Mouse (Mus musculus) kidney, postnatal 36 days (tissue): ENCODE measurements around the gene Mn1.
A peak's percentile ranks its signal among the peaks of the same experiment; 100 is the strongest.

ENCODE experiments used
- DNase-seq, 2 experiments: peaks; one replicate each; pipeline ENCODE4 v3.0.0; 2021 to 2022; ENCODE audit warnings: mixed read lengths in 2 of 2

Mn1 gene

DNA sequence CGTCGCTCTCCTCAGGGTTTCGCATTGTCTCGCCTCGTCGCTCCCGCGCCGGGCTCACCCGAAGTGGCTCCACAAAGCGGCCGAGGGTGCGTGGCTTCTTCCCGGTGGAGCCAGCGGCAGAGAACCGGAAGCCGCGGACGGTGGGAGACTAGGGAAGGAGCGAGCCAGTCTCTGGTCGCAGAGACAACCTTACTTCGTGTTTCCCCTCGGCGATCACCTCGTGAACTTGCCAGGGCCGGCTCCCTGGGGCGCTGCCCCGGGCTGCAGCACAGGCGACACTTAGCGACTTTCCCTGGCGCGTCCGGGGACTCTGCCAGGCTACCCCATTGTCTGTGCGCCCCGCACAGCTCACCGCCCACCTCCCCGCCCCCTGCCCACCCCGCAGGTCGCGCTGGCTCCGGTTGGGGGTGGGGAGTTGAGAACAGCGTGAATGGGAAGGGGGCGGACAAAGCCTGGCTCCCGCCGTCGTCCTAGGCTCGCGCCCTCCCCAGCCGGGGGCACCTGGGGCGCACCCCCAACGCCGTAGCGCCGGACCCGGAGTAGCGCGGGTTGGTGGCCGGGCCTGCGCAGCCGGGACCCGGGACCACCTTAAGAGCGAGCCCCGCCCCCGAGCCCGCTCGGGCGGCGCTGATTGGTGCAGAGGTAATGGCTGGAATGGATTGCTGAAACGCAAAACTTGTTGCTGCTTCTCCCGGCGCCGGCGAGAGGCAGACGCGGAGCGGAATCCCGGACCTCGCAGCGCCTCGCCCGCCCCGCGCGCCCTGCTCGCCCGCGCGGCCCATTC is at the start of gene Mn1:
Gene Mn1, plus strand, starts transcription at position 772 of the 784 bp plus-strand sequence.
- peak; percentile 88 to 90 for DNase-seq

DNA sequence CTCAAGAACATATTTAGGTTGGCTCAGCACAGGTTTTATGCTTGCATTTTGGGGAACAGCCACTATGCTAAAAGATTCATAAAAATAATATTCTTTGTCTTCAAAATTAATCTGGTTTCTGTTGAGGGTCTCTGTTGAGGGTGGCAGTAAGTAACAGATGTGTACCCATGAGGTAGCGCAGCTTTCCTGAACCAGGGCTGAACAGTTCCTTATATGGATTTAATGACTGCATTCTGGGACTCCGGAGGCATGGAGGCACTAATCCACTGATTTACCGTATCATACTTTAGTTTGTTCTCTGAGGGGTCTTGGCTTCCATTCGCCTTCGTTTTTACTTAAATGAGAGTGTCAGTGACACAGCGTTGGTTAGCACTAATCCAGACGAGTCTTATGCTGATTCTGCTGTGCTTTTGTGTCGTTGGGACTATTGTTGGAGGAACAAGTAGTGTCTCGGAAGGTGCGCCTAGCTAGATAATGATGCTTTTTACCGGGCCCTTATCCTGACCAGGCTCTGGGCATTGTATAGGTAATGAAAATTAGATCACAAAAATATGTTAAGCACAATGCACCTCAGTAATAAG is 49.1 kb upstream of the Mn1 start:
- no peak for DNase-seq

DNA sequence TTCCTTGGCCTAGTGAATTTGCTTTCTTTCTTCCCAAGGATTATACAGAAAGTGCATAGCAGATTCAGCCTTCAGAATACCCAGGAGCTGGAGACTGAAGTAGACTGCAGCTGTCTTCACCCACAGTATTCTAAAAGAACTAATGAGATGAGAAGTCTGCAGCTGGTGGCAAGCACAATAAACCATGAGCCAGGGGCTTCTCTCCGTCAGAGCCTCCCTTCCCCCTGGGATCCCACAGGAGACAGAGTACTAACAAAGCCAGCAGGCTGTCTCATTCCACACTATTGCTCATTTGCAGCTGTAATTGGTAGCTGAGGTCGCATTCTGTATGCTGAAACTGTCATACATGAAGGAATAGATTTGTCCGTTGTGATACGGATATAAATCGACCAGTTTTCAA is 48.6 kb upstream of the Mn1 start:
- no peak for DNase-seq

DNA sequence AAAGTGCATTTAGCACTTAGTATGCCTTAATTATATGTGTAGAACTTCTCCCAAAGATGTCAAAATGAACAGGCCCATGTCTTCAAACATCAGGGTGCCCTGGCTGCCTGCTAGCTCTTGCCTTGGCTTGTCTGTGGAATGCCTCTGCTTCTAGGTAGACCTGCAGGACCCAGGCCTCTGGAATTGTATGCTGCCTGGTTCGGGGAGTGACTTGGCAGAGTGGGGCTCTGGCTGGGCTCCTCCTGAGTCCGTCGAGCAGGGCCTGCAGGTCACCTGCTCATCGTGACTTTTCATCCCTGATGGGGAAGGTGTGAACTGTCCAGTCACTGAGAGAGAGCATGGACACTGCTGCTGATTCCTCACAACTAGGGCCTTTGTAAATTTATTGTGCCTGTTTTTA is 41.5 kb upstream of the Mn1 start:
- peak; percentile 61 to 65 for DNase-seq

- DNase-seq = no peak
Measured at GRCm38 (mm10) chr5:111376276-111377020, 40.7 kb upstream of the Mn1 start.

DNA sequence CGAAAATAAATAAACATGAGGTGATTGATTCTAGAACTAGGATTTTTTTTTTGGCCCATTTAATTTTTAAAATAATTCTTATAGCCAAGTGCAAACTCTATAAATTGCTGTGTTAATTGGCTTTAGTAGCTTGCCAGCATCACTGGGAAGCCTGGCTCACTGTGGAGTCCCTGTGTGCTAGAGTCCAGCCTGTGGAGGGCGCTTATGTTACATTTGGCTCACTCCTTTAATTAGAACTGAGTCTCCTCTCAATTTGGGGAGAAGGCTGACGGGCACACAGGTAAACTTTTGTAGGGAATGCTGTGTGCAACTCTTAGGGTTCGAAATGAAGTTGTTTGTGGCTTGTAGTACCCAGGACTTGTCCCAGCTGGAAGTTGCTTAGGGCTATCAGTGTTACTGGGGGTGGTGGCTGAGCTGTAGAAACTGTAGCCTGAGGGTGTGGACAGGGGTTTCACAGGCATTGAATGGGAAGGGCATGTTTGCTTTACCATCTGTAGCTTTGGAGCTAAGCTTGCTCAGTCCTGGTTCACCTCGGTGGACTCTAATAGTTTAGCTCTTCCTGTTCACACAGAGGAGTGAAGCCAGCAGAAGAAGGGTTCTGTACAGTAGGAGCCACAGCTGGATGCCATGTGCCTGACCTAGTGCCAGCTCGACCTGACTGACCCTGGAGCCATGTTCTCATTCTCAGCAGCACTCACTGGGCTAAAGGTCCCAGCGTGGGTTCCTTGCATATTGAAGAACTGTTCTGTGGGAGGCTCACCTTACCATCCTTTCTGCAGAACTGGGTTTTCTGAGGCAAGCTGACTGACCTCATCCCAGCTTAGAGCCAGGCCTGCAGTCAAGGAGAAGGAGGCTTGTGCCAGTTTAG is 38.8 kb upstream of the Mn1 start:
- DNase-seq = peak; percentile 53 to 56

DNA sequence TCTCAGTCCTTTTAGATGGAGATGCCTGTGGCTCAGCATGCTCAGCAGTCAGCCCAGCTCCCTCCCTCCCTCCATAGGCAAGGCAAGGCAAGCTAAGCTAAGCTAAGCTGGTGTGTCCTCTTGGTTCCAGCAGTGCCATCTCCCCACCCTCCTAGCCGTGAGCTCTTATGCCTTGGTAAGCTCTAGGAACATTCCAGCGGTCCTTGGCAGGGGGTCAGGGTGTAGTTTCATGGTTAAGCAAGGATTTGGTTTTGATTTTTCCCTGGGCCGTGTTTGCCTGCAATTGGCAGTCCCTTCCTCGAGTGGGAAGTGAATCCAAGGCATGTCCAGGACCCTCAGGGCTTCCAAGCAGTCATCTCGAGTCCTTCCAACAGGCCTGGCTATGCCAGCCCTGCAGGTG is 33.8 kb upstream of the Mn1 start:
- DNase-seq = no peak

DNA sequence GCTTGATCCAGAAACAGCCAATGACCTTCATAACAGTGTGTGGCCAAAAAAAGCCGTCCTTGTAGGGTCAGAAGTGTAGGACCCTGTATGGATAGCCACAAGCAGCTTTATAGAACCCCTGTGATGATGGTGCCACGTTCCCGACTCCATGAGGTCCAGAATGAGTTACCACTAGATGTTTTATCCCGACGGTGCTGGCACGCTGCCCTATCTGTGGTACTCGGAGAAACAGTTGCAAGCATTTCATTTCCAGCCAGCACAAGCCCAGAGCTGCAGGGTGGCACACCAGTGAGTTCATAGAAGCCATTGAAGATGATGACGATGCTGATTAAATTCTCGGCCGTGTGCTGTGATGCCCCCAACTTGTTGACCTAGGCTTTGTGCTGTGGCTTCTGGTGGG is 26.3 kb upstream of the Mn1 start:
- DNase-seq = no peak

- DNase-seq = no peak
Measured at GRCm38 (mm10) chr5:111391485-111391884, 25.7 kb upstream of the Mn1 start.

- peak; percentile 74 to 87 for DNase-seq
Measured at GRCm38 (mm10) chr5:111393346-111394197, 23.6 kb upstream of the Mn1 start.

GRCm38 (mm10) chr5:111394198-111395053 is 22.7 kb upstream of the Mn1 start:
- no peak for DNase-seq

DNA sequence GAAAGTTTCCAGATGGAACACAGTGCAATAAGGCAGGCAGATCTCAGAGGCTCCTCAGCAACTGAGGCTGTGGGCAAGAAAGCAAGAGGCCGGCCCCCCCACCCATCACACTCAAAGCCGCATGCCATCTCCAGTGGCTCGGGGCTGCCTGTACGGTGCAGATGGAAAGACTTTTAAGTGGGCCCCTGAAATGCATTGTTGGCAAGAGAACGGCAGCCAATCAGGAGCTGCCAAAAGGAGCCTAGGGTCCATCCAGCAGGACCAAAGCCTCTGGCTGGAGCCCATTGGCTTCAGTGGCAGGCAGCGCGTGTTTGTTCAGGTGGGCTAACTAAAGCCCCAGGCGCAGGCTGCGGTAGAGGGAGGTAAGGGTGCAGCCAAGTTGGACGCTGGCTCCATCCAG is 21.4 kb upstream of the Mn1 start:
- DNase-seq = no peak

DNA sequence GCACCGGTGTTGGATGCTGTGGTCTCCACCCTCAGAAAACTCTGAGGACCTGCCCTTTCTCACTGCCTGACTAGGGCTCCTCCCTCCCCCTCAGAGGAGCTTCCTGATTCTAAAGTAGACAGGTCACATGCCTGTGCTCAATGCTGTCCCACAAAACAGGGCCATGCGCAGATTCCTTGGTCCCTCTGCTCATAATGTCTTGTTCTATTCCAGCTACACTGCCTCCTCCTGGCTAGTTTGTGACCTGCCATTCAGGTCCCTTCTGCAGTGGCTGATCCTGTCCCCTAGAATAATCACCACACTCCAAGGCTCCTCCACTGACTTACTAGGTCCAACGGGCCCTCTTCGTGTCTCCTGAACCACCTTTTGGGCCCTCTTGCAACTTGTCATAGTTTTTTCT is 21.0 kb upstream of the Mn1 start:
- DNase-seq = no peak

DNA sequence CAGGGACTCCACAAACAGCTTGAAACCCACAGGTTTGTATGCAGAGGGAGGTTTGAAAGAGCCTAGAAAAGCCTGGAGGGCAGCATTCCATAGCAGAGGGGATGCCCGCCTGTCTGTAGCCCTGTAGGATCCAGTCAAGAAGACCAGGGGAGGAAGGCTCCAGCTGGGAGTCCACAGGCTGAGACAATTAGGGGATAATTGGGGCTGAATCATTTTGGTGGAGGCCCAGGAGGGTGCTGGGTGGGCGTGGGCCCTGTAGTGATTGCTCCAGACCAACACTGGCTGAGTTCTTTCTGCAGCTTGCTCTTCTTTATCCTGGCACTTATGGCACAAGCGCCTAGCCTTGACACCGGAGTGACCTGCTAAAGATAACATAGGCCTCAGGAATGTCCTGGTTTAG is 18.7 kb upstream of the Mn1 start:
- DNase-seq = no peak

- DNase-seq = no peak
Measured at GRCm38 (mm10) chr5:111399271-111399670, 17.9 kb upstream of the Mn1 start.

DNA sequence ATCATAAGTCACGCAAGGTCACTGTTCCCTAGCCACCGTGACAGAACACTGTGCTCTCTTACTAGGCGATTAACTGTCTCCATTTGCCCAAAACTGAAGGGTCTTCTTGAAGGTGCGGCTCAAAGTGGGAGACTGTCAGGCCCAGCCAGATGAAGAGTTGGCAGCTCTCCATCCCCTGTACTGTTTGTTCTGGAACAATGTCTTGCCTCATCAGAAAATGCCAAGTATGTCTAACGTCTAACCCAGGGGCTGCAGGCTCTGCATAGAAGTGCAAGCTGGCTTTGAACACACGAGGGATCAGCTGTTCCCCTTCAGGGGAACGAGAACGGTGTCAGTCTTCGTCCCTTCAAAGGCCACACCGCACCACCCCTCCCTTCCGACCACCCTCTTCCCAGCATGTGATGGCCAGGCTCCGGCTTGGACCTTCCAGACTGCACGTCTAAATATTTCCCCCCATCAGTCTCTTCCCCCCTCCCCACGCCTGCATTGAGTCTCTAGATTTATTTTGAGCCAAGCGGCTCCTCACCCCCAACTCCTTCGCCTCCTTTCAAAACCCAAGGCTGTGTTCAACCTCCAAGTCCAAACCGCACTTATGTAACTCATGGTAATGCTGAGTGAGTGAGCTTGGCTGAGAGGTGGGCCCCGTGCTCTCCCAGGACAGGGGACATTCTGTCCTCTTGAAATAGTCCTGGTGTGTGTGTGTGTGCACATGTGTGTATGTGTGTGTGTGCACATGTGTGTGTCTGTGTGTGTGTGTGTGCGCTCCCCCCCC is 15.1 kb upstream of the Mn1 start:
- no peak for DNase-seq

DNA sequence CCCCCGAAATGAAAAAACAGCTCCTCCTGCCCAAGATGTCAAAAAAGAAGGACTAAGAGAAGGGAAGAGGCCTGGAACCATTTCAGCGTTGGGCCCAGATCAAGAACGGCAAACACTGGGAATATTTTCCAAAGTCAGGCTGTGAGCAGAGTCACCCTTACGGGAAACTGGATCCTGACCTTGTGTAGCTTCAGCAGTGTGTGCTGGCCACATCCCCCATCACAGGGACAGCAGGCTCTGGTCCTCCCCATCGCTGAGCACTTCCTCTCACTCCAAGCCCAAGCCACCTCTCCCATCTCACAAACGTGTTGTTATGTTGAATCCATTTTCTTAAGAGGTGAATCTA is 14.5 kb upstream of the Mn1 start:
- DNase-seq = no peak

GRCm38 (mm10) chr5:111404721-111405120 is 12.4 kb upstream of the Mn1 start:
- no peak for DNase-seq

- no peak for DNase-seq
Measured at GRCm38 (mm10) chr5:111408470-111409105, 8.6 kb upstream of the Mn1 start.
